Mouse (Mus musculus): ENCODE measurements at regions not wholly inside any gene's neighbourhood (a gene's known extent, or its start where the extent isn't known, plus 50 kb on each side); places are given as distances from the start of the nearest gene placed in this dataset.

DNA sequence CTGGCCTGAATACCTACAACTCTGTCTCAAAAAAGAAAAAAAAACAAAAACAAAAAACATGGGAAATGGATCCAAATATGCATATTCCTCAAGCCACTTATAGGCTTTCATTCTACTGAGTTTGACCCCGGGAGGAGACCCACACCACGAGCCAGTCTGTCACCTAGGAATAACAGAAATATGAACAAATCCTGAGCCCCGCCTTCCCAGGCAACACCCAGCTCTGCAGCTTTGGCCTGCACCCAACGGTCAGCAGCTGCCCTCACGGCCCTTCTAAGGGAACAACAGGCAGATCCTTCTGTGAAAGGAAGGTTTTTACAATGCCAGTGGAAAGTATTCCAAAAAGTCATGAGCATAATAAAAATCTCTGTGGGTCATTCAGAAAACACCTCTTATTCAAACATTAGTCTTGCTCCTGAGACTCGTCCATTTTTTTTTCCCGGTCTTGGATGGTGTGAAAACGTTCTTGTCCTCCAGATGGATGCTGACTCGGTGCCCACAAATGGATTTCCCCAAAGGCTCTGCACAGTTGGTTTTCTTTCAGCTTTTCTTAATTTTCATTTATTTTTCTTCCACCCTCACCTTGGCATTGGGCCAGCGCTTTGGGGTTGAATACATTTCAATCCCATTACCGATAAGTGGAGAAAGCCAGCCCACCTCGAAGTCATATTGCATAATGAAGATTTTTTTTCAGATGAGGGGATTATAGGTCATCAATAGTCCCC, 130.6 kb upstream of the Ptprt start:
- TF ChIP-seq POLR2A (IDR thresholded peaks at IDR 0.05; ENCODE audit: borderline replicate concordance, extremely low read depth, insufficient read depth, insufficient read length, poor library complexity, severe bottlenecking) (no peak), CTCF (IDR thresholded peaks at IDR 0.05; ENCODE audit: borderline replicate concordance, extremely low read depth, insufficient read depth, insufficient read length) (no peak)
